Mouse (Mus musculus): Measurements from ENCODE around the gene Sp1.

Sp1 gene

GRCm38 (mm10) chr15:102470605-102471294 lies 64.8 kb downstream of the Sp1 start:
- CTCF ChIA-PET, result interaction anchor here (0.9 to 1.2 kb wide), 3 partner anchors 46 to 62 kb away, joined by 3 to 5 read pairs (median 4); partner anchors contain the start of gene Map3k12

GRCm38 (mm10) chr15:102471295-102471645 lies 65.3 kb downstream of the Sp1 start:
- CTCF ChIA-PET, result interaction anchor here (0.6 to 1.2 kb wide), 5 partner anchors 46 to 136 kb away, joined by 3 to 10 read pairs (median 5); partner anchors contain the start of gene Map3k12

GRCm38 (mm10) chr15:102471727-102472126 lies 65.8 kb downstream of the Sp1 start:
- CTCF ChIA-PET, result interaction anchor here (0.6 to 1.2 kb wide), 5 partner anchors 45 to 136 kb away, joined by 3 to 10 read pairs (median 5); partner anchors contain the start of gene Map3k12

DNA sequence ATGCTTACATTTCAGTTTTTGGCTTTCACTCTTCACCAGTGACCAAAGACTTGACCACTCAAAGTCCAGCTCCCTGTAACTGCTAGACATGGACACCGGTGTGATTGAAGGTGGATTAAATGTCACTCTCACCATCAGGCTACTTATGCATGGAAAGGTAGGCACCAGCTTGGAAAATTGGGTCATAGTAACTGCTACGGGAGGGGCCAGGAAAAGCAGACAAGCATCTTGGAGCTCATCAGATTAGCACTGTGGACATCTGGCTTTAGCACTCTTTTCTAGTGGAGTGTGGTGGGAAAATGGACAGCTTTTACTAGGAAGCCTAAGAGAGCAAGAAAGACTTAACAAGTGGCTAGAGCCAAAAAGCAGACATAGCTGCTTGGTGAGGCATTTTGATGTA lies 67.3 kb downstream of the Sp1 start:
- CTCF ChIA-PET, result no interaction called here

DNA sequence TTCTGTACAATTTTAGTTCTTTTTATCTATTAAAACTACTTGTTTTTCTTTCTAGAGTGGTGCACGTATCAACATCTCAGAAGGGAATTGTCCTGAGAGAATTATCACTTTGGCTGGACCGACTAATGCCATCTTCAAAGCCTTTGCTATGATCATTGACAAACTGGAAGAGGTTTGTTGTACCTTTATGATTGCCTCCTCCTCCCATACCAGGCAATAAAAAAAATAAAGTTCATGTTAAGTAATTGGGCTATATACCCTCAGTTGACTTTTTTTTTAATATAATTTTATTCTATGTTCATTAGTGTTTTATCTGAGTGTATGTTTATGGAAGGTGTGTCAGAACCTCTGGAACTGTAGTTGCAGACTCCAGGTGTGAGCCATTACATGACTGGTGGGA lies 68.6 kb downstream of the Sp1 start:
- CTCF ChIA-PET, result no interaction called here

DNA sequence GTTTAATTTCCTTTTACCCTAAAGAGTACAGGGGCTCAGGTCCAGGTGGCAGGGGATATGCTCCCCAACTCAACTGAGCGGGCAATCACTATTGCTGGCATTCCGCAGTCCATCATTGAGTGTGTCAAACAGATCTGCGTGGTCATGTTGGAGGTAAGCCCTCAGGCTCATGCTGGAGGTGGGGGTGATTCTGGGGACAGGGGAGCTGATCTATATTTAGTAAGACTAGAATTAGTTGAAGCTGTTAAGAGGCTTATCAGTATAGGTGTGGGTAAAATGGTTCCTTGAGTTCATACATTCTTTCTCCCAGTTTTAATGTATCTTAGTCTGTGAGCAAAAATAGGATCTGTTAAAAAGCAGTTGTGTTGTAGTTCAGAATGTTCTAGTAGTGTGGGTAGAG lies 77.2 kb downstream of the Sp1 start:
- CTCF ChIA-PET, result no interaction called here

- CTCF ChIA-PET, result interaction anchor here (0.6 to 0.7 kb wide), 3 partner anchors 42 to 184 kb away, joined by 3 to 6 read pairs (median 5); no protein-coding TSS in a partner anchor
Observed at GRCm38 (mm10) chr15:102485853-102486252, 79.9 kb downstream of the Sp1 start.
